Mouse (Mus musculus): ENCODE data around the gene Palm2. TPM values are rescaled to one million over a fixed set of nuclear protein-coding genes. Genes with fewer than 3 reads are reported as not detected.

The Palm2 gene
- polyA plus RNA-seq, 1 experiment from 2014 or later, result 1.5 TPM

- TF ChIP-seq EP300 (optimal IDR thresholded peaks at IDR 0.05) (no peak), CTCF (IDR thresholded peaks at IDR 0.05; ENCODE audit: low read depth) (no peak)
- Histone ChIP-seq H3K9ac (ENCODE audit: low read length) (no peak overlapping the region), H3K4me1 (replicated peaks; ENCODE audit: control insufficient read depth, insufficient read depth) (no peaks in the 10 kb centered on the region), H3K27ac (replicated peaks) (no peak overlapping the region), H3K36me3 (ENCODE audit: control insufficient read depth, insufficient read depth, low read length) (no peaks in the 10 kb centered on the region), H3K4me3 (ENCODE audit: low read depth, low read length) (no peak overlapping the region), H3K27me3 (ENCODE audit: control insufficient read depth, insufficient read depth, low read length) (no peaks in the 10 kb centered on the region), H3K4me2 (replicated peaks; ENCODE audit: low read depth) (no peak overlapping the region), H3K9me3 (ENCODE audit: control insufficient read depth, low read length) (no peaks in the 10 kb centered on the region)
- no peak for DNase-seq (ENCODE audit: low spot score)
- no peak for ATAC-seq (ENCODE audit: low FRiP score, low TSS enrichment)
- 75% methylated on average over 4 of the region's 4 CpGs for WGBS
Observed at GRCm38 (mm10) chr4:57592751-57593150, 158.7 kb downstream of the Palm2 start.

- TF ChIP-seq CTCF (IDR thresholded peaks at IDR 0.05; ENCODE audit: low read depth) (no peak), EP300 (optimal IDR thresholded peaks at IDR 0.05) (no peak)
- no peak overlapping the region for H3K9ac ChIP-seq (ENCODE audit: low read length)
- no peak overlapping the region for H3K27ac ChIP-seq (replicated peaks)
- WGBS, result 96% methylated on average over 6 of the region's 6 CpGs
- no peaks in the 10 kb centered on the region for H3K36me3 ChIP-seq (ENCODE audit: control insufficient read depth, insufficient read depth, low read length)
- no peaks in the 10 kb centered on the region for H3K9me3 ChIP-seq (ENCODE audit: control insufficient read depth, low read length)
- H3K27me3 ChIP-seq (ENCODE audit: control insufficient read depth, insufficient read depth, low read length), result no peaks in the 10 kb centered on the region
- no peak overlapping the region for H3K4me3 ChIP-seq (ENCODE audit: low read depth, low read length)
- no peak overlapping the region for H3K4me2 ChIP-seq (replicated peaks; ENCODE audit: low read depth)
- H3K4me1 ChIP-seq (replicated peaks; ENCODE audit: control insufficient read depth, insufficient read depth), result no peaks in the 10 kb centered on the region
- ATAC-seq (ENCODE audit: low FRiP score, low TSS enrichment) (no peak), DNase-seq (ENCODE audit: low spot score) (no peak)
Observed at GRCm38 (mm10) chr4:57599946-57600345, 165.9 kb downstream of the Palm2 start.

GRCm38 (mm10) chr4:57600685-57601457, 166.8 kb downstream of the Palm2 start:
- H3K4me1 ChIP-seq (replicated peaks; ENCODE audit: control insufficient read depth, insufficient read depth), result no peaks in the 10 kb centered on the region
- WGBS, result 56% methylated on average over 11 of the region's 11 CpGs
- H3K9ac ChIP-seq (ENCODE audit: low read length), result no peak overlapping the region
- ATAC-seq (ENCODE audit: low FRiP score, low TSS enrichment), result peak; percentile 21; the same call in 1 of the 2 replicates
- H3K4me2 ChIP-seq (replicated peaks; ENCODE audit: low read depth), result no peak overlapping the region
- no peak overlapping the region for H3K27ac ChIP-seq (replicated peaks)
- H3K27me3 ChIP-seq (ENCODE audit: control insufficient read depth, insufficient read depth, low read length), result no peaks in the 10 kb centered on the region
- no peak overlapping the region for H3K4me3 ChIP-seq (ENCODE audit: low read depth, low read length)
- no peaks in the 10 kb centered on the region for H3K9me3 ChIP-seq (ENCODE audit: control insufficient read depth, low read length)
- no peaks in the 10 kb centered on the region for H3K36me3 ChIP-seq (ENCODE audit: control insufficient read depth, insufficient read depth, low read length)
- TF ChIP-seq EP300 (optimal IDR thresholded peaks at IDR 0.05) (no peak), CTCF (IDR thresholded peaks at IDR 0.05; ENCODE audit: low read depth) (no peak)
- no peak for DNase-seq (ENCODE audit: low spot score)

GRCm38 (mm10) chr4:57601458-57601835, 167.4 kb downstream of the Palm2 start:
- no peaks in the 10 kb centered on the region for H3K9me3 ChIP-seq (ENCODE audit: control insufficient read depth, low read length)
- no peak overlapping the region for H3K4me3 ChIP-seq (ENCODE audit: low read depth, low read length)
- no peaks in the 10 kb centered on the region for H3K27me3 ChIP-seq (ENCODE audit: control insufficient read depth, insufficient read depth, low read length)
- no peak overlapping the region for H3K27ac ChIP-seq (replicated peaks)
- DNase-seq (ENCODE audit: low spot score), result no peak
- no peaks in the 10 kb centered on the region for H3K36me3 ChIP-seq (ENCODE audit: control insufficient read depth, insufficient read depth, low read length)
- H3K4me1 ChIP-seq (replicated peaks; ENCODE audit: control insufficient read depth, insufficient read depth), result no peaks in the 10 kb centered on the region
- no peak overlapping the region for H3K9ac ChIP-seq (ENCODE audit: low read length)
- no peak overlapping the region for H3K4me2 ChIP-seq (replicated peaks; ENCODE audit: low read depth)
- TF ChIP-seq EP300 (optimal IDR thresholded peaks at IDR 0.05) (no peak), CTCF (IDR thresholded peaks at IDR 0.05; ENCODE audit: low read depth) (no peak)
- 71% methylated on average over 9 of the region's 9 CpGs for WGBS
- no peak for ATAC-seq (ENCODE audit: low FRiP score, low TSS enrichment)

GRCm38 (mm10) chr4:57601903-57602617, 168.0 kb downstream of the Palm2 start:
- H3K27me3 ChIP-seq (ENCODE audit: control insufficient read depth, insufficient read depth, low read length), result no peaks in the 10 kb centered on the region
- no peak overlapping the region for H3K9ac ChIP-seq (ENCODE audit: low read length)
- no peaks in the 10 kb centered on the region for H3K36me3 ChIP-seq (ENCODE audit: control insufficient read depth, insufficient read depth, low read length)
- H3K4me3 ChIP-seq (ENCODE audit: low read depth, low read length), result no peak overlapping the region
- WGBS, result 76% methylated on average over 10 of the region's 10 CpGs
- H3K4me1 ChIP-seq (replicated peaks; ENCODE audit: control insufficient read depth, insufficient read depth), result no peaks in the 10 kb centered on the region
- DNase-seq (ENCODE audit: low spot score) (no peak), ATAC-seq (ENCODE audit: low FRiP score, low TSS enrichment) (no peak)
- TF ChIP-seq EP300 (optimal IDR thresholded peaks at IDR 0.05) (no peak), CTCF (IDR thresholded peaks at IDR 0.05; ENCODE audit: low read depth) (no peak)
- no peaks in the 10 kb centered on the region for H3K9me3 ChIP-seq (ENCODE audit: control insufficient read depth, low read length)
- no peak overlapping the region for H3K4me2 ChIP-seq (replicated peaks; ENCODE audit: low read depth)
- no peak overlapping the region for H3K27ac ChIP-seq (replicated peaks)

- no peak overlapping the region for H3K9ac ChIP-seq (ENCODE audit: low read length)
- no peak overlapping the region for H3K4me3 ChIP-seq (ENCODE audit: low read depth, low read length)
- peak; percentile 71; the same call in 1 of the 2 replicates for ATAC-seq (ENCODE audit: low FRiP score, low TSS enrichment)
- WGBS, result 55% methylated on average over 3 of the region's 3 CpGs
- TF ChIP-seq EP300 (optimal IDR thresholded peaks at IDR 0.05), result no peak
- TF ChIP-seq CTCF (IDR thresholded peaks at IDR 0.05; ENCODE audit: low read depth), result no peak
- H3K27ac ChIP-seq (replicated peaks), result no peak overlapping the region
- H3K27me3 ChIP-seq (ENCODE audit: control insufficient read depth, insufficient read depth, low read length), result no peaks in the 10 kb centered on the region
- no peaks in the 10 kb centered on the region for H3K4me1 ChIP-seq (replicated peaks; ENCODE audit: control insufficient read depth, insufficient read depth)
- no peak overlapping the region for H3K4me2 ChIP-seq (replicated peaks; ENCODE audit: low read depth)
- peak; percentile 48 for DNase-seq (ENCODE audit: low spot score)
- no peaks in the 10 kb centered on the region for H3K9me3 ChIP-seq (ENCODE audit: control insufficient read depth, low read length)
- no peaks in the 10 kb centered on the region for H3K36me3 ChIP-seq (ENCODE audit: control insufficient read depth, insufficient read depth, low read length)
Observed at GRCm38 (mm10) chr4:57606258-57606657, 172.2 kb downstream of the Palm2 start.
